Mouse (Mus musculus) neutrophil, adult 5-6 weeks (primary cell): ENCODE data around the gene Sgsm1. TPM values are rescaled to one million over a fixed set of nuclear protein-coding genes. Genes with fewer than 3 reads are reported as not detected.
"Not testable (repeated sequence)": the region's sequence is repeated elsewhere in the genome, so short reads cannot be mapped to it uniquely, and the experiment has no call there.

Experiments used
- ATAC-seq: fragments of 151-379, 151-347 bp; 2 replicates; pipeline ENCODE4 v1.8.0; 2017; ENCODE audit warnings: mild to moderate bottlenecking, moderate TSS enrichment; ENCODE audit not compliant: insufficient number of reproducible peaks, poor library complexity, low FRiP score, severe bottlenecking; ENCODE audit errors: extremely low read depth
- total RNA-seq: library from RNA; stranded (forward); fragments of 200-1000 nt; gene quantifications from 2 replicates; pipeline ENCODE4 v1.2.3, GENCODE M21; 2017

Gene Sgsm1
- total RNA-seq: not detected in 2 replicates

DNA sequence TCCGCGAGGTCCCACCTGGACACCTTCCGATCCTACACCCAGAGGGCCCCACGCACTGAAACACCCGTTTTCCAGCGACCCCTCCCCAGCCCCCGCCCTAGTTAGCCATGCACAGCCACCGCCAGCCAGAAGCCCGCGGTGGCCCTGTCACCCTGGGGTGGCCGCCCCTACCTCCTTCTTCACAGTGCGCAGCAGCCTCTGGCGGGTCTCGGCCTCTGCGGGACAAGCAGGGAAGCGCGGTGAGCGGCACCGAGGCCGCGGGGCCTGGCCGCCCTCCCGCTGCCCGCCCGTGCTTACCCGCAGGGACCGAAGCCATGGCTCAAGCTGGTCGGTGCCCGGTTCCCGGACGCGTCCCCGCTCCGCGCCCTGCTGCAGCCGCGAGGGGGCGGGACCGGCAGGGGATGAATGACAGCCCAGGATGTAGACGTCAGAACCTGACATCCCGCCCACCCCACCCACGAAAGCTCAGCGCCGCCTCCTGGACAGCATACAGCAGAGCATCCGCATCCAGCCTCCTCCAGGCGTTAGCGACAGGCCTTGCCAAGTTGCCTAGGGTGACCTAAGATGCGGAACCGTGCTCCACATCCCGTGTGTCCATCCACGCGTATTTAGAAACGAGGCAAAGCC lies at the start of gene Sgsm1:
Gene Sgsm1 (minus strand): TSS at position 410 of the 627 bp plus-strand sequence.
- no peak for ATAC-seq

DNA sequence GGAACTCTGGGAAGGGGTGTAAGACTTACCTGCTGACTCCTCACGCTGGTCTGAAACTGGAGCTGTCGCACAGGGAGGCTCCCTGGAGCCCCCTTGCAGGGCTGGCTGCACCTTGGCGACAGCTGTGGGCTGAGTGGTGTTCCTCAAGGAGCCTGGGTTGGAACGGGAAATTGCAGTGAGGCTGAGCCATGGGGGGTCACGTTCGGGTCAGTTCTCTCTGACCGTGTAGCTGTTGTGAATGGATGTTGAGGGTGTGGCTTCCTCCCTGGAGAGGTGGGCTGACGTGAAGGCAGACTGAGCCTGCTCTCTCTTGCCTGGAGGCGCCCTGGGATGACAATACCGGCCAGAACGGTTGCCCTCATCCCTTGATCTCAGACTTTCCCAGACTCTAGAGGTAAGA lies 48.2 kb upstream of the Sgsm1 start:
- ATAC-seq: no peak

DNA sequence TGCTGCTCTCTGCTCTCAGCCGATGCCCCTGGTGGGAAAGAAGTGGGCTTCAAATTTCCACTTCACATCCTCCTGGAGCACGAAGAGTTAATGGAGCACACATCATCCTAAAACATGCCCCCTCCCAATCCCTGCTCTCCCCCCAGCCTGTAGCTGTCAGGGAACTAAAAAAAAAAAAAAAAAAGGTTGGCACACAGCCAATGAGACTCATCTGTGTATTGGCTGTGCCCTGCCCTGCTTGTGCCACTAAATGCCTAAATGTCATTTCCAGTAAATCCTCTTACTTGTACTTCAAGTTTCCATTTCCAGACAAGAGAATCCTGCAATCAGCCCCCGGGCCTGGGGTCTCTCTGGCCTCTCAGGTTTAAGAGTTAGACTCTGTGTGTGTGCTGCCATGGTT lies 47.1 kb upstream of the Sgsm1 start:
- ATAC-seq: no peak

DNA sequence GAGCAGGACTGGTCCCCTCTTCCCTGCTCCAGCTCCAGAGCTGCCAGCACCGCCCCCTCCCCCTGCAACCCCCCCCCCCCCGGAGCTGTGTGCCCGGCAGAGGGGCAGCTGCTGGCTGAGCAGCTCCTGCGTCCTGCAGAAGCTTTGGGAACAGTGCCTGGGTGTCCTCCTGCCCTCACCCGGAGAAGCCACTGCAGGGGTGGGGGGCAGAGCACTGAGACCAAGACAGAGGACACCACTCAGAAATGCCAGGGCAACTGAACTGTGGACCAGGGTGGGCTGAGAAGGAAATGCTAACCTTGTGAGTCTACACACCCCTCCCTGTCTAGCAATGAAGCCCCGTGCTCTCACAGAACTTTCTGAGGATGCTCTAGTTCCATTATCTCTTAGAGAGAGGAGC lies 46.6 kb upstream of the Sgsm1 start, which contains the start of gene Aym1:
Gene Aym1 (plus strand): TSS at position 109 of the 400 bp plus-strand sequence.
- ATAC-seq: no peak

DNA sequence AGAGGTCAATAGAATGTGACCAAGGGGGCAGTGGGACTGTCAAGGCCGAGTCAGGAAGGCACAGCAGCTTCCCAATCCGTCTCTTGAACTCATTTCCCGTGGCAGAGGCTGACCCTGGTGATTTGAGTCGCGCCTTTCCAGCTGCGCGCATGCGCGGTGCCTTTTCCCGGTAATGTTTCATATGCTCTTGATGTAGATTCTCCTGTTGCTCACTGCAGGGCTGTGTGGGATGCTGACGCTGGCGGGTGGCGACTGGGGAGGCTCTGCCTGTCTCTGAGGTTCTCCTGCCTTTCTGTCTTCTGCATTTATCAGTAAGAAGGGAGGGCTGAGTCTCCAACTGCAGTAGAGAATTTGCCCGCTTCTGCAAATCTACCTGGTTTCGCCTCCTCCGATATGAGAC lies 43.7 kb upstream of the Sgsm1 start:
- ATAC-seq: no peak

DNA sequence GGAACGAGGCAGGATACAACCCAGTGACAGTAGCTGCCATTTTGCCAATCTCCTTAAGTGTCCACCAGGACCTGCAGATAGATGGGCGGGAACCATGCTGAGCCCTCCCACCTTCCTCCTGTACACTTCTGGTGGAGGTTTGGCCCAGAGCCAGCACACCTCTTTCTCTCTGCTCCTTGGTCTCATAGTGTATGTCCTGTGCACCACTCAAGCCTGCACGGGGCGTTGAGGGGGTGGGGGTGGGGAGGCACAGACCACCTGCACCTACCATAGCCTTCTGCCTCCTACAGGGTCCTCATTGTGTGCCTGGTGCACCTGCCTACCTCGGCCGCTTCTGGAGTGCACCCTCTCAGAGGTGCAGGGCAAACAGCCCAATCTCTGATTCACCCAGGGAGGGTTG lies 42.0 kb upstream of the Sgsm1 start:
- ATAC-seq: no peak

DNA sequence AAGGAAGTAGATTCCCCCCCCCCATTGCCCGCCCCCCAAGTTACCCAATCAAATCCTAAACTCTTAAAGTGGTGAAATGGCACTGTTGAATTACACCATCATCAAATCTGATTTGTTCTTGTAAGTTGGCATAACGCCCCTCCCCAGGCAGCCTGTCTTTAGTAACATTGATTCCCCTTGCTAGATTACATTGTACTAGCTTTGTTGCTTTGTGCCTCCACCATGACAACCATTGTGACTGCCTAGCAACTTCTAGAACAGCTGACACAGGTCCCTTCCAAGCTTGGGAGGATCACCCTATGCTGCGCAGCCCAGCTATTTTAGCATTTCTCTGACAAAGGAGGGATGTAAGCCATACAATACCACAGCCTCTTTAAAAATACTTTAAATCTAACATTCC lies 41.2 kb upstream of the Sgsm1 start:
- ATAC-seq: no peak

DNA sequence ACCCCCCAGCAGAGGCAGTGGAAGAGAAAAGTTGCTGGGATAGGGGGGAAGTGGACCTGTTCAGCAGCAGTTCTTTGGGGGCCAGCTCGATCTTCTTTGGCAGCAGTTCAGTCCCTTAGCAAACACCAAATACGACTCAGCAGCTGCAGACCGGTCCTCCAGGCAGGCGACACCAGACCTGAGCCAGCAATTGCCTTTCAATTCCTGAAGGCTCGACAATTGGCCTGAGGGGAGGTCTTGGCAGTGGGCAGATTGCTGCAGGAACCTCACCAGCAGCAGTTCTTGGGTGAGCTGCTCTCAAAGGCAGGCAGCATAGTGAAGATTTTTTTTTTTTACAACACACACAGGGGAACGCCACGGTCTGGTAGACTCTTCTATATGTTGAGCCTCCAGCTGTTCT lies 39.2 kb upstream of the Sgsm1 start:
- no peak for ATAC-seq

DNA sequence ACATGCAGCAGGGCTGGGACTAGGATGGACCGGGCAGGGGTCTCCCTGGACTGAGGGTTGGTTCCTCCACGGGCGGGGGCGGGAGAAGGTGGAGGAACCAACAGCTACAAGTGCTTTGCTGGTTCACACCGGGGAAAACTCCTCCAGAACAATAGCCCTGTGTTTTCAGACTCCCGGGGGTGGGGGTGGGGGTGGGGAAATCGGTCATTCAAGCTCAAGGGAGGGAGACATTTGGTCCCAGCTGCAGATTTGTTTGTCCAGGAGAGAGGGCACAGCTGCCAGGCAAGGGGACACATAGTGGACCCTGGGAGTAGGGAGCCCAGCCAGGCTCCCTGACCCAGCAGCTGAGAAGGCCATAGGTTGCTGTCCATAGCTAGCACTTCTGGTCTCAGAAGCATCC lies 38.6 kb upstream of the Sgsm1 start:
- no peak for ATAC-seq

DNA sequence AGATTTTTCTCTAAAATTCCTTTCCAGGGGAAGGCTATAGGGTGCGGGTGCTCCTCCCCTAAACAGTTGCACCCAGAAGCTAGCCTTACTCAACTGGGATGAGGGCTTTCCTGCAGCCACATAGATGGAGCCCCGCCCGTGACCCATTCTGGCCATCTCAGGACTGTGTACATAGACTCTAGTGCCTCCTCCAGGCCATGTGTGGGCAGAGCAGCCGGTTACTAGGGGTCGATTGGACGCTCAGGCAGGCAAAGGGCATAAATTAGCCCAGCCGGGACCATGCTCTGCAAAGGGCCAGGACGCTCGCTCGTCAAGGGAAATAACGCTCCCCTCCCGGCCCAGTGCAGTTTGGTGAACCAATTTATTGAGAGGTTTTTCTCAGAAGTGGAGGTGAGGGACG lies 38.0 kb upstream of the Sgsm1 start:
- no peak for ATAC-seq

DNA sequence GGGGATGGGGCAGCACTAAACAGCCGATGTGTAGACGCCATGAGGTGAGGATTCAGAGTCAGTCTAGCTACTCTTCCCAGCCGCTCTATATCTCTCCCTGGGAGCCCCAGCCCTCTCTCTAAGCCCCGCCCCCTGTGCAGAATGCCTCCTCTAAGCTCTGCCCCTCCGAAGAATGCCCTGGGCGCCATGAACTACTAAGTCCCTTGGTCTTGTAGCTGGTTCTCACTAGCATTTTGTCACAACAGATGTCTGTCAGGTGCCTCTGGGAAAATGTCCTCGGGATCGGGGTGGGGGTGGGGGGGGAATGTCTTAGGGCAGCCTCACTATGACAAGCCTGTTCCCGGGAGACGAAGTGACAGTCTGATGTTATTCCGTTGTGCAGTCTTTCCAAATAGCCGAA lies 37.0 kb upstream of the Sgsm1 start:
- no peak for ATAC-seq

DNA sequence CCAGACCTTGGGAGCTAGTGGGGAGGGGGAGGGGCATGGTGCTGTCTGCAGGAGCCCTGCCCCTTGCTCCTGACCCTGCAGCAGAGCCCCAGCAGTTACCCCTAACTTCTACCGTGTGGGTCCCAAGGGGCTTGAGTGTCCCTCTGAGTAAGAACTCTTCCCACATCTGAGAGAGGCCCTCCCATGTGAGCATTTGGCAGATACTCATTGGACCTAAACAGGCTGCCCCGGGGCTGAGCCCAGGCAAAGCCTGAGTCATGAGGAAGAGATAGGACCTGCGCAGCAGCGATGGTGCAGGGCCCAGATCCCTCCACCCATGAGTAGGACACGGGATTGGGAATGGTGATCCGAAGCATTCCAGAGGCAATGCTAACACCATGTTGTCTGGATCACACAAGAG lies 36.1 kb upstream of the Sgsm1 start:
- not testable (repeated sequence) for ATAC-seq

DNA sequence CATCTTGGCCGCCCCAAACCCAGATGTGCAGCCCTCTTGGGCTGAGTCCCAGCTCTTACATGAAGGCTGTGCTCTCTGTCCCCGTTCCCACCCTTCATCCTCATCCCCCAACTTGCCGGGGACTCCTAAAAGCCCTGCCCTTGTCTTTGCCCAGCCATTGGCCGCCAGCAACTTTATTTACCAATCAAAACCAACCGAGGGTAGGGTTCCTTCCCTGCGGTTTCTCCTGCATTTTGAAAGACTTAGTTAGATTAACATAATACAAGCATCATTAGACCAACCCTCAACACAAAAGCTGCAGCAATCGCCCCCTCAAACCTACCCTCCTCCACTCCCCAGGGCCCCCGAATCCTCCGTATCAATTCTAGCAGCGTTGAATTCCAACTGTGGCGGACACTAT lies 35.2 kb upstream of the Sgsm1 start:
- no peak for ATAC-seq

DNA sequence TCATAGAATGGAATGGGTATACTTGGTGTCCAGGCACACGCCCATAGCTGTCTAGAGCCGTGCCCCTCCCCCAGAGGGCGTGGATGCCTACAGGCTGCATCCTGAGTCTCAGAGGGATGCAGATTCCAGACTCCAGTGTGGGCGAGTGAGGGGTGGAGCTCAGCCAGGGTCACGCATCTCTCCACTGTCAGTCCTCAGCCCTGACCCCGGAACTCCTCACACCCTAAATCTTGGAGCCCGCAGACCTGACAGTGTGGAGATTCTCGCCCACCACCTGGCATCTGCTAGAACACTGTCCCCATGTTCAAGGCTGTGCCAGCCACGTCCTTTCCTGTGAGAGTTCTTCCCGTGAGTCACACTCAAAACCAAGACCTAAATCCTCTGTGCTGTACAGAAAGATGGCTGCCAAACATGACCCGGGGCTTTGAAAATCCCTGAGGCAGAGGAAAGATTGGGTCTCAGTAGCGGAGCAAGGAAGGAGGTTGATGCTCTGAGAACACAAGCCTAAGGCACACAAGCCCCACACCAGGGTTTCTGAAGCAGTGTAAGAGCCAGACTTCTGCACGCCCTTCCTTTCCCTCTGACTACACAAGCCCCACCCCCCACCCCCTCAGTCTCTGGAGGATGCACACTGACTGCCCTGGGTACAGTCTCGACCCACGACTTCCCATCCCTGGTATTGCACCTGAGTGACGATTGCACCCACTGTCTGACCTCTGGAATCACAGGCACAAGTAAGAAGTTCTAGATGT lies 34.2 kb upstream of the Sgsm1 start:
- ATAC-seq: no peak

DNA sequence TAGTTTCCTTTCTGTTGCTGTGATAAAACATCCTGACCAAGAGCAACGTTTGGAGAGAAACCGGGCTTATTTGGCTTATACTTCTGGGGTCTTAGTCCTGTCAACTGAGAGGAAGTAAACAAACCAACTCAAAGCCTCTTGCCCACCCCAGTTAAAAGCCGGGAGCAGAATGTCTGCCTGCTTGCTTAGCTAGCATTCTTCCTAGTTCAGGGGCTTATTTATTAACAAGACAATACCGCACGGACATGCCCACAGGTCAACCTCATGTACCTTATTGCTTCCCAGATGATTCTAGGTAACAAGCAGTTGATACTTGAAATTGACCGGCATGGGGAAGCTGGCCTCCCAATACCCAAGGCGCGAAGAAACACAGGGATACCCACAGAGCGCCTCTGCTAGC lies 25.7 kb upstream of the Sgsm1 start:
- no peak for ATAC-seq

DNA sequence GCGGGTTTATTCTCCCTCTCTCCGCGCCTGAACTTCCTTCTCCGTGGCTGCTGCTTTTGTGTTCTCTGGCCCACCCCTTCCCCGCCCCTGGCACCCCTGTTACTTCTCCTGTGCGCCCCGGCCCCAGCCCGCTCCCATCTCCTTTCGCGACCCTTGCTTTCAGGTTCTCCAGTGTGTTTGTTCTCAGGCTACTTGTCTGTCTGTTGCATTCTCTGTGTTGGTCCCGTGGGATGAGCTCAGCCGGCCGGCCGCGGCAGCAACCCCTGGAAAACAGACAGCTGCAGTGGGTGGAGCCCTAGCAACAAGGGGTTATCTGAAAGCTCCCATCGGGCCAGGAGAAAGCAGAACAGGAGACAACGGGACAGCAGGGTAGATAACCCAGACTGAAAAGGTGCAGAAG lies 25.1 kb upstream of the Sgsm1 start:
- ATAC-seq: no peak

DNA sequence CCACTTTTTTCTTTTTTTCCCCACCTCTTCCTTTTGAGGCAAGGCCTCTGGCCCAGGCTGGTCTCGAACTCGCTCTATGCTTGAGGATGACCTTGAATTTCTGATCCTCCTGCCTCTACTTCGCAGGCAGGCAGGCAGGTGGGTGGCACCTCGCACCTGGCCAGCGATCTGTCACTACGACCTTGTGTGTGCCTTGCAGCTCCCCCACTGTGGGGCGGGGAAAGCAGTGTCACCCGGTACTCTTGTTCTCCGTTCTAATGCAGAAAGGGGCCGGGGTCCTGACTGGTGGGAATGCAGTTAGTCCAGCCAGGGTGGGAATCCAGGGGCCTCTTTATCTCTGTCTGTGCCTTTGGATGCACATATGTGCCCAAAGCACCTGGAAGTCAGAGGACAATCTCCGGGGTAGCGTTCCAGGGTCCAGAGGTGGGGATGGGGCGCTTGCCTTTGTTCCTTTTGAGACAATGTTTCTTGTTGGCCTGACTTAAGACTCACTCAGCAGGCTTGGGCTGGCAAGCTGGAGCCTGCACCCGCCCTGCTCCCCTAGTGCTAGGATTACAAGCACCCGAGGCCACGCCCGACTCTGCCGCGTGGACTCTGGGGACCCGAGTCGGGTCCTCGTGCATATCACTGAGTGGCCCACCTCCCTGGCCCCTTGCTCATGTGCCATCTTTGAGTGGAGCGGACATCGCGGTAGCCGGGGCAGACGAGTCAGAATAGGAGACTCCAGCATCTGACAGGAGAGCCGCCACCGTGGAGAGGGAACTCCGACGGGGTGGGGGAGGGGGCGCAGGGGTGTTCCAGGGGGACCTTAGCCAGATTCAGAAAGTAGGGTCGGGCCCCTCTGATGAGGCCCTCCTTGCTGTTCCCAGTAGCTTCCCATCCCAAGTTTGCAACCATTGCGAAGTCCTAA lies 24.3 kb upstream of the Sgsm1 start:
- no peak for ATAC-seq

DNA sequence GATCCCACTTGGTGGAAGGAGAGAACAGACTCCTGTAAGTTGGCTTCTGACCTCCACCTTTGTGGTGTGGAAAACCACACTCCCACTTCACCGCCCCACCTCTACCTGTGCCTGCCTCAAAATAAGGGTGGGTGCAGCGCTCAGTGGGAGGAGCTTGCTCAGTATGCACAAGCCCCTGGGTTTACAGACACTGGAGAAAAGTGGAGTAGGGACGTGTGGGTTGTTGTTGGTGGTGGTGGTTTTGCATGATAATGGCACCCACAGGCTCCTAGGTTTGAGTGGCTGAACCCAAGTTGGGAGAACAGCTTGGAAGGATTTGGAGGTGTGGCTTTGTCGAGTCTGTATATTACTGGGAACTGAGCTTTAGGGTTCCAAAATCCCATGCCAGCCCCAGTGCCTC lies 22.3 kb upstream of the Sgsm1 start:
- ATAC-seq: no peak

DNA sequence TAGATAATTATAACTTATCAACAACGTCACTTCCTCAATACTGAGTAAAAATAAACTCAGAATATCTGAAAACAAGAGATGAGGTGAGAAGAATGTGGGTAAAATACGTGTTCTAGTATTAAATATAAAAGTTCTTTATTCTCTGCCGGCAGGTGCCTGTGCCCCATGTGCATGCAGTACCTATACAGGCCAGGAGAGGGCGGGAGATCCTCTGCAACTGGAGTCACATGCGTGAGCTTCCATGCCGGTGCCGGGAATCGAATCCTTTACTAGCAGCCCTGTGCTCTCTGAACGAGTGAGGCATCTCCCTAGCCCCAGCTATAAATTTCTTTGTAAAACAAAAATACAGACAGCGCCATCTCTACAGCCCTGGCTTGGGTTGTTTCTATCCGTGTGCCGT lies 21.7 kb upstream of the Sgsm1 start:
- no peak for ATAC-seq

DNA sequence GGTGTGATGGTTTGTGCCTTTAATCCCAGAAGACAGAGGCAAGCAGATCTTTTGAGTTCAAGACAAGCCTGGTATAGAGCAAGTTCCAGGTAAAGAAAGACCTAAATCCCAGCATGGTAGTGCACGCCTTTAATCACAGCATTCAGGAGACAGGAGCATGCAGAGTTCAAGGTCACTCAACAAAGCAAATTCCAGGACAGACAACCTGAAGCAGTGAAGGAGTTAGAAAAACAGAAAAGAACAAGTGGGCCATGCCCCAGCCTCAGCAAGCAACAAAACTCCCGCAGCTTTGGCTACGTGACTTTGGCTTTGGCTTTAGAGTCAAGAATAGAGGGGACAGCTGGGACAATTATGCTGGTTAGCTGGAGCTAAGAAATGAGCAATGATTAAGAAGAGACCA lies 19.6 kb upstream of the Sgsm1 start:
- no peak for ATAC-seq
